Mouse (Mus musculus): Measurements from ENCODE around the gene Rln1.

The Rln1 gene

DNA sequence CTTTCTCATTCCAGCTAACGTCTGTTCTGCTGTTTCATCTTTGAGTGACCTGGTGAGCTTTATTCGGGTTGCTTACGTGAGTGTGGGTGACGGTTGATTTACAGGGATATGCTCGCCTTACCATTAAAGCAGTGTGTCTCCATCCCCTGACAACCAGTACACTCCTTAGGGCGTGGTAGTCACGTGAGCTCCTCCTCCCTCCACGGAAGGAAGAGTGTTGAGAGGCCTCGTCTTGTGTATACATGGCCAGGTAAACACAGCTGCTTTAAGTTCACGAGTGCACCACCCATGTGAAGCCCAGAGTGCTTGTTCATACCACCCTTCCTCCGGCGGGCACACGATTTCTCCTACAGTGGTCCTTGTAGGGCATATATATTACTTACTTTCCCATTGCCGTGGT is 42.9 kb downstream of the Rln1 start:
- no peak for DNase-seq

DNA sequence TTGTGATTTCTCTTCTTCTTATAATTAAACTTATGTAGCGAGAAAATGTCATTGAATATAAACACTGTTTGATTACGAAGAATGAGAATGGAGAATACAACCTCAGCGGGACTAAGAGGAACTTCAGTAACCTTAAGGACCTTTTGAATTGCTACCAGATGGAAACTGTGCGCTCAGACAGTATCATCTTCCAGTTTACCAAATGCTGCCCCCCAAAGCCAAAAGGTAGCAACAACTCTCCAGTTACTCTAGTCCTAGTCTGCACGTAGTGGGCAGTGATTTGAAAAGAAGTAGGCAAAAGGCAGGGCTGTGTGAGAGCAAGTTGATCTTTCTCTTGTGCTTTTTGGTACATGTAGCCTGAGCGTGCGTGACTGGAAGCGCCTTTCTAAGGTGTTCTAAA is 46.6 kb downstream of the Rln1 start:
- DNase-seq = no peak

DNA sequence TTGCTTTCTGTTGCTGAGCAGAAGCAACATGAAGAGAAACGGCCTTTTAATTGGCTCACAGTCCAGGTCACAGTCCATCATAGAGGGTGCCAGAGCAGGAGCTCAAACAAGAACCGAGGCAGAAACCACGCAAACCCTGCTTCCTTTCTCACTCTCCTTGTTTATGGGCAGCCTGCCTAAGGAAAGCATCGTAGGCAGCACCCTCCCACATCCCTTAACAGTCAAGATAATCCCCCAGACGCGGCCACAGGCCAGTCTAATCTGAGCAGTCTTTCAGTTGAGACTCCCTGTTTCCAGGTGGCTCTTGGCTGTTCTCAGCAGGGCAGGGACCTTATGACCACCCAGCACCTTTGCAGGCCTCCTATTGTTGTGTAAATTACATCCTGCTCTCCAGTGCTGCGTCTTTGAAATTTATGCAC is 49.0 kb downstream of the Rln1 start:
- peak; percentile 54 to 56 for DNase-seq
